Mouse (Mus musculus): ENCODE results near the gene Pik3r5.

Gene Pik3r5

GRCm38 (mm10) chr11:68394749-68395148 lies 37.2 kb upstream of the Pik3r5 start:
- no peak for DNase-seq (ENCODE audit: low read depth, low spot score)
- no peaks in the 10 kb centered on the region for H3K36me3 ChIP-seq (ENCODE audit: control insufficient read depth, insufficient read depth, low read length, poor library complexity, severe bottlenecking)
- no peaks in the 10 kb centered on the region; the same call in 1 of the 2 replicates for H3K27me3 ChIP-seq (ENCODE audit: control insufficient read depth, insufficient read depth, low read length, poor library complexity, severe bottlenecking)

DNA sequence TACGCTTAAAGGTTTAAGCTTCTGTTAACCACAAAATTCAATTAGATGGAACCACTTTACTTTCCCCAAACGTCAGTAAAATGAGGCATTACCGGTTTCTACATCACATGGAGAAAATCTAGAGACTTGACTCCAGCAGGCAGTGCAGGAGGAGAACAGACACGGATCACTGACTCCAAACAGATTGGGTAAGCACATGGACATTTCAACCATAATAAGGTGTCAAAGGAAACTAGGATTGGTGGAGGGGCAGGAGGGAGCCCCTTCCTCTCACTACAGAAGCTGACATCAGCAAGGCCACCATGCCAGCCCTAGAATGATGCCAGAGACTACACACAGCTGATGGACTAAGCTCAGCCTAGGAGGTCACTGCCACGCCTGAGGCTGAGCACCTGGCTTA lies 36.4 kb upstream of the Pik3r5 start:
- no peak for DNase-seq (ENCODE audit: low read depth, low spot score)
- no peaks in the 10 kb centered on the region for H3K36me3 ChIP-seq (ENCODE audit: control insufficient read depth, insufficient read depth, low read length, poor library complexity, severe bottlenecking)

GRCm38 (mm10) chr11:68398891-68399547 lies 32.9 kb upstream of the Pik3r5 start:
- Histone ChIP-seq H3K27me3 (ENCODE audit: control insufficient read depth, insufficient read depth, low read length, poor library complexity, severe bottlenecking) (no peaks in the 10 kb centered on the region), H3K36me3 (ENCODE audit: control insufficient read depth, insufficient read depth, low read length, poor library complexity, severe bottlenecking) (no peaks in the 10 kb centered on the region)
- no peak for DNase-seq (ENCODE audit: low read depth, low spot score)

More for the DNA sequence above, 36.4 kb upstream of the Pik3r5 start:
- H3K27me3 ChIP-seq (ENCODE audit: control insufficient read depth, insufficient read depth, low read length, poor library complexity, severe bottlenecking): no peaks in the 10 kb centered on the region; the same call in 1 of the 2 replicates

DNA sequence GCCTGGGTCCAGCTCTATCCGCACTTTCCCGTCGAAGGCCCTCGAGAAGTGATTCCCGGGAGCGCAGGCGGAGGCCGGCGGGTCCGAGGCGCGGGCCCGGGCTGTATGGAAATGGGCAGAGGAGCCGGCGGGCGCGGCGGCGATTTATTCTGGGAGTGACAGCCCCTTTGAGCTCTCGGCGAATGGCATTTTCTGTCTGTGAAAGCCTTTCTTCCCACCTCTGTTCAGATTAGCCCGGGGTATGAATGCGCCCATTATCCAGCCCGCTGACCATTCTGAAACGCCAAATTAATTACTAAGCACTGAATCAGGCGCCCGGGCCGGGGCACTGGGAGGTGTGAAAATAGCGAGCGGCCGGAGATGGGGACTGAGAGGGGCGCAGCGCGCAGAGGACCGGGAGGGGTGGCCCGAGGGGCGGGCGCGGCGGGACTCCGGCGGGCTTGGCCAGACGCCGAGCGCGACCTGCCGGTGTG lies 32.3 kb upstream of the Pik3r5 start:
- Histone ChIP-seq H3K27me3 (ENCODE audit: control insufficient read depth, insufficient read depth, low read length, poor library complexity, severe bottlenecking) (no peaks in the 10 kb centered on the region), H3K36me3 (ENCODE audit: control insufficient read depth, insufficient read depth, low read length, poor library complexity, severe bottlenecking) (no peaks in the 10 kb centered on the region)
- DNase-seq (ENCODE audit: low read depth, low spot score): no peak

DNA sequence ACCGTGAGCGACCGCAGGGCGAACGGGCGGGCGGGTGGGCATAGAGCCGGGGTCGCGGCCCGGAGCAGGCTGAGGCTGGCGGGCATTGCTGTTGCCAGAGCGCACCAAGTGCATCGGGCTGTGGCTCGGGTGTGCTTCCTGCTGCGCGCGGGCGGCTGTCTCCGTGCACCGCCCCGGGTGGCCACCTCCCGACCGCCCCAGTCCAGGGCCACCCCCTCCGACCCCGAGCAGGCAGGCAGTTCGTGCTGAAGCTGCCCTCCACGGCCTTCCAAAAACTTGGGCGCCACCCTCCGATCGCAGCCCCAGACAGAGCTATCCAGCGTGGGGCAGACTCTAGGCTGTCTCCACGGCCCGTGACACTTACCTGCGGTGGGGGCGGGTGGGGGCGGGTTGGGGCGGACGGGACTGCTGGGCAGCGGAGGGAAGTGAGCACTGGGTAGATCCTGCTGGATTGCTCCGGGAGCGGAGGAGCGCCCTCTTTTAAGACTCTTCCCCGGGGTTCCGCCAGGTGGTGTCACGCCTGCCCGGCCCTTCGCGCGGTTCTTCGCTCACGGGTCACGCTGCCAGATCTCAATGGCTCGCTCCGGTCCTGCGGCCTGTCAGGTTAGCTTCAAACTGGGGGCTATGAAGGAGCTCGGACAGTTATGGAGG lies 31.8 kb upstream of the Pik3r5 start:
- peak; percentile 16 for DNase-seq (ENCODE audit: low read depth, low spot score)
- Histone ChIP-seq H3K36me3 (ENCODE audit: control insufficient read depth, insufficient read depth, low read length, poor library complexity, severe bottlenecking) (no peaks in the 10 kb centered on the region), H3K27me3 (ENCODE audit: control insufficient read depth, insufficient read depth, low read length, poor library complexity, severe bottlenecking) (no peaks in the 10 kb centered on the region)

DNA sequence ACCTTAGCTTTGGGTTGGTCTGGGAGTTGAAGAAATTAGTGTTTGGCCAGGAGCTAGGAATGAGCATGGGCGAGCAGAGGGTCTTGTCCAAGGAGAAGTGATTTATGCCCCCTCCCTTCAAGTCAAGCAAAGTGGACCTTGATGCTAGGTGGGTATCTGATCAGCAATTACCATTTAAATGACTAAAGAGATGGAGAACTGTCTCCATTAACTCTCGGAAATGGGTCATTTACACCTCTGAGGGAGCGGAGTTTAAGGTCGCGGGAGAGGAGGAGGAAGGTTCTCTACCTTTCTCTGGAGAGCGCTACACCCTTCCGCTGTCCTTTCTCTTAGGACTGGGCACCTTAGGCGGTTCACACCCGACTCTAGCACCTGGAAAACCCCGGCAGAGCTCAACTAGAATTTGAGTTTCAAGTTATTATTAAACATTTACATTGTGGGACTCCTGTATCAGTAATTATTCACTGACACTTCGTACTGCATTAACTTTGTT lies 31.1 kb upstream of the Pik3r5 start, which contains the start of gene Ntn1:
Ntn1 (minus strand) TSS at position 97 of the 493 bp plus-strand sequence.
- no peak for DNase-seq (ENCODE audit: low read depth, low spot score)
- H3K36me3 ChIP-seq (ENCODE audit: control insufficient read depth, insufficient read depth, low read length, poor library complexity, severe bottlenecking): no peaks in the 10 kb centered on the region
- no peaks in the 10 kb centered on the region for H3K27me3 ChIP-seq (ENCODE audit: control insufficient read depth, insufficient read depth, low read length, poor library complexity, severe bottlenecking)

DNA sequence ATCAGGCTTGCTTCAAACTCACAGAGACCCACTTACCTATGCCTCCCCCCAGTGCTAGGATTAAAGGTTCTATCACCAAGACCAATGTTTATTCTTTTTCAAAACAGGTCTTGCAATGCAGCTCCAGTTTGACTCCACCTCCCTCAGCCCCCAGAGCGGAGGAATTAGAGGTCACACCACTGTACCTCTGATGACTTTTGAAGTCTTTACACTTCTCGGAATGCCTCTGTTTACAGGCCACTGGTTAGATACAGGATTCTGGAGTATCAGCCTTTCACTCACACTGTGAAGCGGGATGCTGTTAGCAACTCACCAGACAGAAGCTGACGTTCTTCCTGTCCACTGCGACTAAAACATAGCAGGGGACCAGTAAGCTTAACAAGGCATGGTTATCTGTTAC lies 30.5 kb upstream of the Pik3r5 start:
- no peaks in the 10 kb centered on the region for H3K27me3 ChIP-seq (ENCODE audit: control insufficient read depth, insufficient read depth, low read length, poor library complexity, severe bottlenecking)
- no peak for DNase-seq (ENCODE audit: low read depth, low spot score)

DNA sequence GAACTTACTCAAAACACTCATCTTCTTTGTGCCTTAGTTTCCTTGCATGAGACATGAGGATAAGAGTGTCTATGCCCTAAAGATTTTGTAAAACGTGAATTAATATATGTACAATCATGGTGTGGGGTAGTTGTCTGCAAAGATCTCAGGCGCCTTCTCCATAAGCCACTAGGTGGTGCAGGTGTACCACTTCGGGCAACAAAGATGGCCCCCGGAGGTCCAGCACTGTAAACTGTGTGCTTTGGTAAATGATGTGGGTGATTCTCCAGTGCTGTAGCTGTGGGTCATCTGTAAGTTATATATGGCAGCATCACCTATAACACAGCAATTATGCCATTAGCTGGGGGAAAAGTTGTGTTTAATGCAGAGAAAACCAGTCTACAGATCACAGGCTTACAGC lies 27.7 kb upstream of the Pik3r5 start:
- no peaks in the 10 kb centered on the region for H3K27me3 ChIP-seq (ENCODE audit: control insufficient read depth, insufficient read depth, low read length, poor library complexity, severe bottlenecking)
- no peaks in the 10 kb centered on the region for H3K36me3 ChIP-seq (ENCODE audit: control insufficient read depth, insufficient read depth, low read length, poor library complexity, severe bottlenecking)
- DNase-seq (ENCODE audit: low read depth, low spot score): peak; percentile 54

More for the DNA sequence above, 30.5 kb upstream of the Pik3r5 start:
- no peaks in the 10 kb centered on the region for H3K36me3 ChIP-seq (ENCODE audit: control insufficient read depth, insufficient read depth, low read length, poor library complexity, severe bottlenecking)

DNA sequence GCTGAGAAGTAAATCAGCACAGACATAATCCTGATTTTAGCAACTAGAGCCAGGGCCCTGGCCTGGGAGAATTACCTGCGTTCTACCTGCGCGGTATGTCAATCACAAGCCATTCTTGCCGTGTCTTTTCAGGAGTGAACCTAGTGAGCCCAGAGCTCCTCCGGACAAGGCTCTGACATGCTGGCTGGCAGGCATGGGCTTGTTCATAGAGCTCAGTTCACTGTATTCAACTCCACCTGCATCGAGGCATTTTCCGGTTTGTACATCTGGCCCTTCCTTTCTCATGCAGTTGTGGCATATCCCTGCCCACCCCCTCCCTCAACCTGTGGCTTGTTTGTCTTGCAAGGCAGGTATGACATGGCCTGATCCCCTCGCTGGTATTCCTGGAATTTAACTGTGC lies 26.3 kb upstream of the Pik3r5 start:
- no peak for DNase-seq (ENCODE audit: low read depth, low spot score)
- Histone ChIP-seq H3K27me3 (ENCODE audit: control insufficient read depth, insufficient read depth, low read length, poor library complexity, severe bottlenecking) (no peaks in the 10 kb centered on the region), H3K36me3 (ENCODE audit: control insufficient read depth, insufficient read depth, low read length, poor library complexity, severe bottlenecking) (no peaks in the 10 kb centered on the region)

GRCm38 (mm10) chr11:68407266-68407926 lies 24.5 kb upstream of the Pik3r5 start:
- Histone ChIP-seq H3K36me3 (ENCODE audit: control insufficient read depth, insufficient read depth, low read length, poor library complexity, severe bottlenecking) (no peaks in the 10 kb centered on the region), H3K27me3 (ENCODE audit: control insufficient read depth, insufficient read depth, low read length, poor library complexity, severe bottlenecking) (no peaks in the 10 kb centered on the region)
- DNase-seq (ENCODE audit: low read depth, low spot score): no peak

DNA sequence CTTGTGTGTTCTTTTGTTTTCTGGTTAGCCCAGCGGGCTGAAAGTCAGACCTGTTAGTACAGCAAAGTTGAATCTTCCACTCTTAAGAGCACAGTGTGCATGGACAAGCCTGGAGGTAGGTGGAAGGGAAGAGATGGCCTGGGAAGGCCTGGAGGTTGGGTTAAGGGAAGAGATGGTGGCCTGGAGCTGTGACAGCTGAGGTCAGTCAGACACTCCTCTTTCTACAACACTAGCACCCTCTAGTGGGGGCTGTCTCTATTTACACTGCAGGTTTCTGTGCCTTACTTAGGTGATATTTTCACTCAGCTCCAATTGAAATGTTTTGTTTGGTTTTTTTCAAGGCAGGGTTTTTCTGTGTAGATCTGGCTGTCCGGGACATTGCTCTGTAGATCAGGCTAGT lies 23.8 kb upstream of the Pik3r5 start:
- H3K36me3 ChIP-seq (ENCODE audit: control insufficient read depth, insufficient read depth, low read length, poor library complexity, severe bottlenecking): no peaks in the 10 kb centered on the region
- no peaks in the 10 kb centered on the region for H3K27me3 ChIP-seq (ENCODE audit: control insufficient read depth, insufficient read depth, low read length, poor library complexity, severe bottlenecking)
- peak; percentile 75 for DNase-seq (ENCODE audit: low read depth, low spot score)

DNA sequence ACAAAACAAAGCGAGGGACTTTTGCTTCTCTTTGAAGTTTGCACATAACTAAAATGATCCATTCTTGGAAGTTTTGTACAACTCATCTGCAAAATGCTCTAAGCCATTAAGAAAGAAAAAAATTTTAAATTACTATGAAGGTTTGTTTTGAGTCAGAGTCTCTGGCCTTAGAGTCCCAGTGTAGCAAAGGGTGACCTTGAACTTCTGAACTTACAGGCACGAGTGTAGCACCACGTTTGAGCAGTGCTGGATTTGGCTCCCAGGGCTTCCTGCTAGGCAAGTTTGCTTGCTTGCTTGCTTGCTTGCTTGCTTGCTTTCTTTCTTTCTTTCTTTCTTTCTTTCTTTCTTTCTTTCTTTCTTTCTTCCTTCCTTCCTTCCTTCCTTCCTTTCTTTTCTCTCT lies 14.9 kb upstream of the Pik3r5 start:
- DNase-seq (ENCODE audit: low read depth, low spot score): no peak
- no peaks in the 10 kb centered on the region for H3K27me3 ChIP-seq (ENCODE audit: control insufficient read depth, insufficient read depth, low read length, poor library complexity, severe bottlenecking)

DNA sequence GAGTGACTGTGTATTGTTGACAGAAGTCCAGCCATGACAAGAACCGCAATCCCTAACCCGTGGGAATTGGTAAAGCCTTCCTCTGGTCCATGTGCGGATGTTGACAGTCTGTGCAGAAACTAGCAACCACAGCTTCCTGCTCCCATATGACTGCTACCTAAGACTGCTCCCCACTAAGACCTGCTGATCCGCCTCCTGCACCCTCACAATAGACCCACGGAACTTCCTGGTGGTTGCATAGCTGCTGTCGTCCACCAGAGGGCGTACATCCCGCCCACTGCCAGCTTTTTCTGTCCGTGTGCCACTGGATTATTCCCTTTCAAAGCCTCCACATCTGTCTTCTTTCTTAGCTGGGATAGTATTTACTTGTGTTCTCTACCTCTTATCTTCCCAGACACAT lies 14.1 kb upstream of the Pik3r5 start:
- Histone ChIP-seq H3K27me3 (ENCODE audit: control insufficient read depth, insufficient read depth, low read length, poor library complexity, severe bottlenecking) (no peaks in the 10 kb centered on the region), H3K36me3 (ENCODE audit: control insufficient read depth, insufficient read depth, low read length, poor library complexity, severe bottlenecking) (no peaks in the 10 kb centered on the region)
- peak; percentile 78 for DNase-seq (ENCODE audit: low read depth, low spot score)

More for the DNA sequence above, 14.9 kb upstream of the Pik3r5 start:
- no peaks in the 10 kb centered on the region for H3K36me3 ChIP-seq (ENCODE audit: control insufficient read depth, insufficient read depth, low read length, poor library complexity, severe bottlenecking)

GRCm38 (mm10) chr11:68425492-68426315 lies 6.2 kb upstream of the Pik3r5 start:
- no peaks in the 10 kb centered on the region for H3K27me3 ChIP-seq (ENCODE audit: control insufficient read depth, insufficient read depth, low read length, poor library complexity, severe bottlenecking)
- no peak for DNase-seq (ENCODE audit: low read depth, low spot score)
- H3K36me3 ChIP-seq (ENCODE audit: control insufficient read depth, insufficient read depth, low read length, poor library complexity, severe bottlenecking): no peaks in the 10 kb centered on the region
